Mouse (Mus musculus) kidney, adult 2 months (tissue): ENCODE measurements around the gene 9430038I01Rik. TPM values are rescaled to one million over a fixed set of nuclear protein-coding genes. Genes with fewer than 3 reads are reported as not detected.
"Not testable (repeated sequence)": the region's sequence is repeated elsewhere in the genome, so short reads cannot be mapped to it uniquely, and the experiment has no call there.

Experiments used
- DNase-seq: peaks from one replicate; pipeline ENCODE4 v3.0.0; 2021
- H3K27ac ChIP-seq: fragments of 200-500 bp; 2 replicates; pipeline ENCODE4 v1.5.1; 2012; ENCODE audit warnings: low read depth, low read length, control low read depth, inconsistent platforms; ENCODE audit not compliant: insufficient read depth
- H3K27me3 ChIP-seq: fragments of 200-500 bp; replicated peaks from 2 replicates; pipeline ENCODE4 v1.6.1; 2012; ENCODE audit warnings: mild to moderate bottlenecking, moderate library complexity, low read length, inconsistent platforms; ENCODE audit not compliant: control insufficient read depth, insufficient read depth
- H3K36me3 ChIP-seq: fragments of 200-500 bp; 2 replicates; pipeline ENCODE4 v1.6.1; 2012; ENCODE audit warnings: mild to moderate bottlenecking, moderate library complexity, low read length, inconsistent platforms; ENCODE audit not compliant: control insufficient read depth, insufficient read depth
- H3K4me1 ChIP-seq: fragments of 200-500 bp; 2 replicates; pipeline ENCODE4 v1.6.1; 2011; ENCODE audit warnings: low read length; ENCODE audit not compliant: control insufficient read depth, insufficient read depth
- H3K4me3 ChIP-seq: fragments of 200-500 bp; 2 replicates; pipeline ENCODE4 v1.5.1; 2011; ENCODE audit warnings: mild to moderate bottlenecking, low read depth, low read length, control low read depth; ENCODE audit not compliant: insufficient read depth
- CTCF ChIP-seq: fragments of 200-500 bp; conservative IDR thresholded peaks from 2 replicates; pipeline ENCODE4 v1.5.1; 2011; ENCODE audit warnings: low read depth, mild to moderate bottlenecking, control low read depth, low read length, moderate library complexity, mixed read lengths; ENCODE audit not compliant: insufficient read depth, insufficient read length
- POLR2A ChIP-seq: fragments of 200-500 bp; IDR thresholded peaks from one replicate; pipeline ENCODE4 v1.6.1; 2011; ENCODE audit warnings: low read depth, low read length, control low read depth
- WGBS: fragments of 180-500 bp; shearing (Covaris S2); methylation state at CpG from one replicate; pipeline ENCODE4 v1.1.7; 2018; 5-methylcytosine and 5-hydroxymethylcytosine counted together
- polyA plus RNA-seq: library from polyadenylated mRNA; depleted of rRNA; stranded (reverse); fragments of >200 nt; gene quantifications from 2 replicates; pipeline ENCODE4 v1.2.3, GENCODE M21; 2012; rRNA removed

Gene 9430038I01Rik
- 6.5 and 7.1 TPM in 2 replicates for polyA plus RNA-seq

DNA sequence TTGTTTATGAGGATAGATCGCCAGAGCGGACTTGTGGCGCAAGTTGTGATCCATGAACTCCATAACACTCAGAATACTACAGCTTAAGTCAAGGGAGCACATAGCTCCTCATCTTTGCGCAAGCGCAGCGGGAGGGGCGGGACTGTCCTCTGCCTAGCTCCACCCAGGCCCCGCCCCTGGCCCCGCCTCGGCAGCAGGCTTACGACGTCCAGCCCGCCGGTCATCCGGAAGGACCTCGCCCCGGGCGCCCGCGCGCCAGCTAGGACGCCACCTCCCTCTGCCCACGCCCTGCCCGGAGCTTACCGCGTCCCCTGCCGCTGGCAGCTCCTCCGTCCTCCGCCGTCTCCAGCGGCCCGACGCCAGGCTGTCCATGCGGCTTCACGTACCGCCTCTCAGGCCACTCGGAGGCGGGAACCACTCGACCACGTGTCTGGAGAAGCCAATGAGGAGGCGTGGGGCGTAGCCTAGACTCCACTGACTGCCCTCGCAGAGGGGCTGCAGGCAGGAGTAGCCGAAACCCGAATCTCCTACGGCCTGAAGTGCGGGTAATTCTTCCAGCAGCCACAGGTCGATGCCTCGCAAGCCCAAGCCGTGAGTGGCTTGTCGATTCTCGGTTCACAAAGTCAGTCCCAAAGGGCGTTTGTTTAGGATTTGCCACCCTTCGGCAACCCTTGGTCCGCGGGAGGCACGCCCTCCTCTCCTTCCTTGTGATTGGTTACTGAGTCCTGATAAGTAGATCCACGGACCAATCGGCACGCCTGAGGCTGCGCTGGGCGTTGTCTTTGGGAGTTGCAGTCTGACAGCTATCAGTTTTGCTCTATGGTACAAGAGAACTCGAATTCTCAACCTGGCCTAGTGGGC is at the start of gene 9430038I01Rik:
Gene 9430038I01Rik (minus strand): TSS at position 426 of the 861 bp plus-strand sequence.
- TF ChIP-seq CTCF (no peak), POLR2A (no peak)
- peak; percentile 98 for DNase-seq
- no peaks in the 10 kb centered on the region for H3K4me1 ChIP-seq
- H3K36me3 ChIP-seq, result no peaks in the 10 kb centered on the region
- peak within 1 kb of the TSS; percentile 71 for H3K4me3 ChIP-seq
- H3K27me3 ChIP-seq, result no peaks in the 10 kb centered on the region
- WGBS, result under 1% methylated on average over 63 of the region's 63 CpGs
- peak within 1 kb of the TSS; percentile 89 for H3K27ac ChIP-seq

DNA sequence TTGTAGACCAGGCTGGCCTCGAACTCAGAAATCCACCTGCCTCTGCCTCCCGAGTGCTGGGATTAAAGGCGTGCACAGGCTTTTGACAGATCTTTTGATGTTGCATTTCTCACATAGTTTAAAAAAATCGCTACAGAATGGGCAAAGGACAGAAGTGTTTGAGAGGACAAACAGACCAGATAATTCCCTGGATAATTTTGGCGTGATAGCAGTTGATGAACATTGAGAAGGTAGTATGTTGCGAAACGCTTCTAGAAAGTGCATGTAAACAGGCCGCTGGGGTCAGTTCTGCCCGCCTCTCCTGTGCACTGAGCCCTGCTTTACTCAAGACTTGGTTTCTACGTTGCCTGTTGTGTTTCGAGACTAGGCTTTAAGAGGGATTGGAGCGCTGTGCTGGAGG is 34.8 kb upstream of the 9430038I01Rik start:
- Histone ChIP-seq H3K27ac (no peak overlapping the region), H3K36me3 (no peaks in the 10 kb centered on the region), H3K27me3 (no peaks in the 10 kb centered on the region), H3K4me1 (no peaks in the 10 kb centered on the region), H3K4me3 (no peak overlapping the region)
- no peak for TF ChIP-seq POLR2A
- TF ChIP-seq CTCF, result no peak
- DNase-seq, result no peak
- 95% methylated on average over 12 of the region's 12 CpGs for WGBS

DNA sequence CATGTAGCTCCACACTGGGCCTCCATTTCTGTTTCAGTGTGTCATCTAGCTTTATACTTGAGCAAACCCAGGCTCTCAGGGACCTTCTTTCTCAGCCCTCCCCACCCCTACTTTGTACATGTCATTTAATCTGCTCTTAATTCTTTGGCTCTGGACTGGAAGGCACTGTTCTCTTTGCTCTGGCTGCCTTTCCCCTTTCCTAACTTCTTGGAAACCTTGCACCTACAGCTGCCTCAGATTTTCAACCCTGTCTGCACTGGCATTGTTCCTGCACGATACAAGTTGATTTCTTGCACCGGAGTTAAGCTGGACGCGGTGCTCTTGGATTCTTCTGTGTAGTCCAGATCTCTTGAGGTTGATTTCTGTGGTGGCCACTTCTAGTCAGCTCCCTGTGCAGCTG is 32.4 kb upstream of the 9430038I01Rik start:
- Histone ChIP-seq H3K36me3 (no peaks in the 10 kb centered on the region), H3K27me3 (no peaks in the 10 kb centered on the region), H3K4me1 (0 out of 2 replicates have a peak, but pooled peaks cover 3% of the 10 kb centered on the region), H3K27ac (no peak overlapping the region), H3K4me3 (no peak overlapping the region)
- no peak for DNase-seq
- WGBS, result 92% methylated on average over 4 of the region's 4 CpGs
- TF ChIP-seq CTCF (no peak), POLR2A (no peak)

DNA sequence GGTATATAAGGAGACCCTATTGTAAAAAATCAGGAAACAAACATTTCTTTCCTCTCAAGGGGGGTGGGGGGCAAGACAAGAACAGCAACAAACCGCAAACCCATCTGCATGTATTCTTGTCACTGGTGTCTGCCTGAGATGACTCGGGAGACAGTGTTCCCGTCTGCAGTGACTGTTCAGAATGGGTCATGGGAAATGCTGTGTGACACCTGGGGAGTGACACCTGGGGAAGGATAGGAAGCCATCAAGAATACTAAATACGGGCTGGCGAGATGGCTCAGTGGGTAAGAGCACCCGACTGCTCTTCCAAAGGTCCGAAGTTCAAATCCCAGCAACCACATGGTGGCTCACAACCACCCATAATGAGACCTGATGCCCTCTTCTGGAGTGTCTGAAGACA is 28.4 kb upstream of the 9430038I01Rik start:
- 66% methylated on average over 7 of the region's 7 CpGs for WGBS
- H3K4me1 ChIP-seq, H3K27me3 ChIP-seq, H3K4me3 ChIP-seq, H3K36me3 ChIP-seq, DNase-seq, H3K27ac ChIP-seq: not testable (repeated sequence)

DNA sequence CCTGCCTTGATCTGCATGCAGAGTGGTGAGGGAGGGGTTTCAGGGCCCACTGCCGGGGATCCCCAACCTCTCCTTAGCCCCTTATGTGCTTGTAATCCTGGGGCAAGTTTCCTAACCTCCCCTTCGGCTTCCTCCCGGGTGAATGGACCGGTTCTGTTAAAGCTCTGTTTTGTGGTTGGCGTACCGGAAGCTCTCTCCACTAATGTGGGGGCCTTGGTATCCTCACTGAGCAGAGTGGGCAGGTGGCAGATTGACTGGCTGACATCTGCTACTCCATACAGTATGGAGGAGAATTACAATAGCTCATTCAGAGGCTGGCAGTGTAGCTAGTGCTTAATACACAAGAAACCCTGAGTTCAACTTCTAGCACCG is 27.6 kb upstream of the 9430038I01Rik start:
- no peak overlapping the region for H3K27ac ChIP-seq
- no peak for DNase-seq
- TF ChIP-seq CTCF, result no peak
- TF ChIP-seq POLR2A, result no peak
- no peaks in the 10 kb centered on the region for H3K27me3 ChIP-seq
- H3K36me3 ChIP-seq, result no peaks in the 10 kb centered on the region
- WGBS, result 1% methylated on average over 7 of the region's 7 CpGs
- 0 out of 2 replicates have a peak, but pooled peaks cover 3% of the 10 kb centered on the region for H3K4me1 ChIP-seq
- H3K4me3 ChIP-seq, result peak overlapping the region; percentile 79

DNA sequence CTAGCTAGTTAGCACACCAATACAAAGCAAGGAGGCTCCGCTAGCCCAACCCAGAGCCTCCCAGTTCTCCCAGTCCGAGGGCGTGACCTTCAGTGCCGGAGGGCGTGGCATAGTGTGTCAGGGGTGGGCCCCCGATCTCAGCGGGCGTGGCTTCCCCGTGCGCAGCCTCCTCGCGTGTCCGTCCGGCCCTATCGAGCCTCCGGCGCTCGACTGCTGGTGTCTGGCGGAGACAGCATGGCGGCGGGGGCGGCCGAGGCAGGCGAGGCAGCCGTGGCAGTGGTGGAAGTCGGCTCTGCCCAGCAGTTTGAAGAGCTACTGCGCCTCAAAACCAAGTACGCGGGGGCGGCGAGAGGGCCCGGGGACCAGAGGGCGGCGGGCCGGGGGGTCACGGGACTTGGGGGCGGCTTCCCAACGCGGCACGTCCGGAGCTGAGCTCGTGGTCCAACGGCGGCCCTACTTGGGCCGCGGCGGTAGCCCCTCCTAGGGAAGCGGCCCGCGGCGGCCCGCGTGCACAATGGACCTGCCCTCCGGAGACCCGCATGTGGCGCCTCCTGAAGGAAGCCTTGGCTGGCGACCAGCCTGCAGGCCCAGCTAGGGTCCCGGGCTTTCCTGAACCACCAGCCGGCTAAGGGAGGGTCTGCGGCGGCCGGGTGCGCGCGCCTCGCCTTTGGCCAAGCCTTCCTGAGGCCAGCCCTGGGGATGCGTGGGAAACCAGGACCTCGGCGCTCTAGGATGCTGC is 27.0 kb upstream of the 9430038I01Rik start, which contains the start of gene Glrx3:
Gene Glrx3 (plus strand): TSS at position 175 of the 739 bp plus-strand sequence.
- peak; percentile 97 for DNase-seq
- H3K4me1 ChIP-seq, result 0 out of 2 replicates have a peak, but pooled peaks cover 3% of the 10 kb centered on the region
- H3K27me3 ChIP-seq, result no peaks in the 10 kb centered on the region
- H3K4me3 ChIP-seq, result peak within 1 kb of the TSS; percentile 79
- no peaks in the 10 kb centered on the region for H3K36me3 ChIP-seq
- no peak within 1 kb of the TSS for H3K27ac ChIP-seq
- TF ChIP-seq CTCF, result no peak
- TF ChIP-seq POLR2A, result peak; percentile 16
- under 1% methylated on average over 69 of the region's 69 CpGs for WGBS

DNA sequence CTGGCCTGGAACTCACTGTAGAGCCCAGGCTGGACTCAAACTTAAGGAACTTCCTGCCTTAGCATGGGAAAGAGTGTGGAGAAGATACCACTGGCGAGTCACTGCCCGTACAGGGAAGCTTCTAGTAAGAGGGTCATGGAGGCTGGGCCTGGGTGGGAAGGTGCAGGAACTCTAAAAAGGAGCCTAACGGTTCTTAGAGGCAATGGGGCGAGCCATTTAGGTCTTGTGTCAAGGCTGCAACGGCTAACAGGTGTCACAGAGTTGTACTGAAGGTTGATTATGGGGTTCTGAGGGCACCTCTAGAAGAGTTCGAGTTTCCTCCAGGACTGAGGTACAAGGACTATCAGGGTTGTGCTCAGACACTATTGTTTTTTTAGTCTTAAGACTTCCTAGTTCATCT is 26.3 kb upstream of the 9430038I01Rik start:
- no peak overlapping the region for H3K4me3 ChIP-seq

More for the DNA sequence above, 26.3 kb upstream of the 9430038I01Rik start:
- H3K27me3 ChIP-seq, result no peaks in the 10 kb centered on the region
- H3K36me3 ChIP-seq, result no peaks in the 10 kb centered on the region
- 70% methylated on average over 6 of the region's 6 CpGs for WGBS
- no peak for DNase-seq
- no peak overlapping the region for H3K27ac ChIP-seq
- no peak for TF ChIP-seq CTCF
- TF ChIP-seq POLR2A, result no peak
- 0 out of 2 replicates have a peak, but pooled peaks cover 3% of the 10 kb centered on the region for H3K4me1 ChIP-seq
